Comparison of ENCODE assay signal across 8 mouse cellular contexts in genomic region chr11:98051611-98052128, GRCm38 (mm10). TPM values are rescaled to one million over a fixed set of nuclear protein-coding genes. Genes with fewer than 3 reads are reported as not detected.
DNase-seq lines count a peak whose midpoint lies in the region; ATAC-seq and TF ChIP-seq lines count a peak whose summit lies in the region.
"Had no signal": no experiment of that assay in that cellular context is flagged by ENCODE, and none has a peak within 500 bp of the region (broad histone marks: within the 10 kb centered on the region; RNA-seq: fewer than 3 reads in every experiment).

No protein-coding gene starts in this region.

- H3K36me3 ChIP-seq in lung, postnatal 0 days (ENCODE audit: insufficient read depth, low read length) = no peaks in the 10 kb centered on the region
- H3K36me3 ChIP-seq in forebrain, embryonic 11.5 days (ENCODE audit: control insufficient read depth, insufficient read depth, low read length) = no peaks in the 10 kb centered on the region
- no peaks in the 10 kb centered on the region for H3K36me3 ChIP-seq in limb, embryonic 15.5 days
- no peaks in the 10 kb centered on the region for H3K36me3 ChIP-seq in stomach, embryonic 15.5 days

- H3K27me3 ChIP-seq in lung, postnatal 0 days (replicated peaks; ENCODE audit: insufficient read depth, low read length) = peaks cover 35% of the 10 kb centered on the region
- peaks cover 45% of the 10 kb centered on the region for H3K27me3 ChIP-seq in forebrain, embryonic 11.5 days (ENCODE audit: control insufficient read depth, insufficient read depth, low read length)
- H3K27me3 ChIP-seq in limb, embryonic 15.5 days = peaks cover 59% of the 10 kb centered on the region
- H3K27me3 ChIP-seq in stomach, embryonic 15.5 days (replicated peaks) = peaks cover 55% of the 10 kb centered on the region

- no peak overlapping the region for H3K27ac ChIP-seq in lung, postnatal 0 days (ENCODE audit: low read length)
- no peak overlapping the region for H3K27ac ChIP-seq in forebrain, embryonic 11.5 days (ENCODE audit: low read depth, low read length)
- no peak overlapping the region for H3K27ac ChIP-seq in limb, embryonic 15.5 days
- no peak overlapping the region for H3K27ac ChIP-seq in stomach, embryonic 15.5 days

- H3K4me1 ChIP-seq in lung, postnatal 0 days (ENCODE audit: insufficient read depth, low read depth, low read length) = peaks cover 6% of the 10 kb centered on the region; the same call in 1 of the 2 replicates
- peaks cover 9% of the 10 kb centered on the region; the same call in 1 of the 2 replicates for H3K4me1 ChIP-seq in forebrain, embryonic 11.5 days (replicated peaks; ENCODE audit: control insufficient read depth, insufficient read depth, low read length)
- peaks cover 32% of the 10 kb centered on the region for H3K4me1 ChIP-seq in limb, embryonic 15.5 days
- peaks cover 20% of the 10 kb centered on the region for H3K4me1 ChIP-seq in stomach, embryonic 15.5 days

- no peak for TF ChIP-seq EP300 in lung, postnatal 0 days (IDR thresholded peaks at IDR 0.05)

- H3K4me2 ChIP-seq in lung, postnatal 0 days (replicated peaks; ENCODE audit: low read depth, low read length) = peak overlapping the region; percentile 59
- H3K4me2 ChIP-seq in forebrain, embryonic 11.5 days (ENCODE audit: low read depth, low read length, severe bottlenecking) = no peak overlapping the region
- H3K4me2 ChIP-seq in limb, embryonic 15.5 days = peak overlapping the region; percentile 81
- peak overlapping the region; percentile 77 for H3K4me2 ChIP-seq in stomach, embryonic 15.5 days

- H3K9me3 ChIP-seq in lung, postnatal 0 days (ENCODE audit: low read length) = no peaks in the 10 kb centered on the region
- H3K9me3 ChIP-seq in forebrain, embryonic 11.5 days (ENCODE audit: control insufficient read depth, low read length) = no peaks in the 10 kb centered on the region
- H3K9me3 ChIP-seq in limb, embryonic 15.5 days = no peaks in the 10 kb centered on the region
- H3K9me3 ChIP-seq in stomach, embryonic 15.5 days = no peaks in the 10 kb centered on the region

- TF ChIP-seq CTCF in lung, postnatal 0 days (IDR thresholded peaks at IDR 0.05) = no peak

- ATAC-seq in lung, postnatal 0 days = no peak
- ATAC-seq in forebrain, embryonic 11.5 days (replicated peaks; ENCODE audit: low FRiP score) = 0 out of 2 replicates have a peak, but pooled peaks have one; percentile 21
- ATAC-seq in limb, embryonic 15.5 days (ENCODE audit: insufficient number of reproducible peaks, low FRiP score, low TSS enrichment, low read depth) = no peak
- no peak for ATAC-seq in stomach, embryonic 15.5 days (ENCODE audit: insufficient read depth, low FRiP score, low read depth)

- 4% methylated on average over 12 of the region's 12 CpGs for WGBS in lung, postnatal 0 days
- 7% methylated on average over 12 of the region's 12 CpGs for WGBS in forebrain, embryonic 11.5 days
- WGBS in limb, embryonic 15.5 days = 7% methylated on average over 12 of the region's 12 CpGs
- 7% methylated on average over 12 of the region's 12 CpGs for WGBS in stomach, embryonic 15.5 days

- DNase-seq in lung, postnatal 0 days (ENCODE audit: low spot score) = no peak
- no peak for DNase-seq in lung, postnatal 4 days
- DNase-seq in forebrain, embryonic 11.5 days (ENCODE audit: low spot score) = no peak
- DNase-seq in urinary bladder, postnatal 25 days (ENCODE audit: low spot score) = no peak
- DNase-seq in spleen, adult 18-20 months = no peak
- DNase-seq: left cerebral cortex, postnatal 4 days had no signal

- no peak overlapping the region for H3K9ac ChIP-seq in lung, postnatal 0 days (replicated peaks; ENCODE audit: low read depth)
- no peak overlapping the region for H3K9ac ChIP-seq in forebrain, embryonic 11.5 days (ENCODE audit: low read length)
- H3K9ac ChIP-seq in limb, embryonic 15.5 days = no peak overlapping the region
- no peak overlapping the region for H3K9ac ChIP-seq in stomach, embryonic 15.5 days

- peak overlapping the region; percentile 34 for H3K4me3 ChIP-seq in lung, postnatal 0 days (ENCODE audit: low read depth, low read length)
- peak overlapping the region; percentile 41 for H3K4me3 ChIP-seq in forebrain, embryonic 11.5 days (ENCODE audit: low read depth, low read length)
- peak overlapping the region; percentile 48 for H3K4me3 ChIP-seq in limb, embryonic 15.5 days
- H3K4me3 ChIP-seq in stomach, embryonic 15.5 days (replicated peaks) = peak overlapping the region; percentile 42

RNA-seq across cellular contexts. Expression of gene Stac2, which starts 1.6 kb away (rescaled TPM):
- 0.10 and 0.11 TPM in 2 replicates for polyA plus RNA-seq in lung, postnatal 0 days (2015; fragmentation: Nextera tagmentation; extraction: Ambion mirVana)
- polyA plus RNA-seq in forebrain, embryonic 11.5 days (2014; fragmentation: Nextera tagmentation; extraction: Ambion mirVana) = 0.81 and 0.86 TPM in 2 replicates
- polyA plus RNA-seq in limb, embryonic 15.5 days (2015; fragmentation: Nextera tagmentation; extraction: Ambion mirVana) = 0.68 TPM in 2 replicates
- polyA plus RNA-seq in stomach, embryonic 15.5 days (2015; fragmentation: Nextera tagmentation; extraction: Ambion mirVana) = 0.21 and 0.41 TPM in 2 replicates

RNA-seq across cellular contexts. Expression of gene Rpl19, which starts 25.2 kb away (rescaled TPM):
- polyA plus RNA-seq in lung, postnatal 0 days (2015; fragmentation: Nextera tagmentation; extraction: Ambion mirVana) = 750 and 817 TPM in 2 replicates
- 897 and 919 TPM in 2 replicates for polyA plus RNA-seq in forebrain, embryonic 11.5 days (2014; fragmentation: Nextera tagmentation; extraction: Ambion mirVana)
- 1,005 and 1,062 TPM in 2 replicates for polyA plus RNA-seq in limb, embryonic 15.5 days (2015; fragmentation: Nextera tagmentation; extraction: Ambion mirVana)
- 855 and 1,061 TPM in 2 replicates for polyA plus RNA-seq in stomach, embryonic 15.5 days (2015; fragmentation: Nextera tagmentation; extraction: Ambion mirVana)

RNA-seq across cellular contexts. Expression of gene Cacnb1, which starts 28.8 kb away (rescaled TPM):
- 3.5 and 4.0 TPM in 2 replicates for polyA plus RNA-seq in lung, postnatal 0 days (2015; fragmentation: Nextera tagmentation; extraction: Ambion mirVana)
- 9.6 and 11.1 TPM in 2 replicates for polyA plus RNA-seq in forebrain, embryonic 11.5 days (2014; fragmentation: Nextera tagmentation; extraction: Ambion mirVana)
- polyA plus RNA-seq in limb, embryonic 15.5 days (2015; fragmentation: Nextera tagmentation; extraction: Ambion mirVana) = 19.6 and 31.1 TPM in 2 replicates
- polyA plus RNA-seq in stomach, embryonic 15.5 days (2015; fragmentation: Nextera tagmentation; extraction: Ambion mirVana) = 7.3 and 9.5 TPM in 2 replicates

RNA-seq across cellular contexts. Expression of gene Arl5c, which starts 55.7 kb away (rescaled TPM):
- polyA plus RNA-seq in lung, postnatal 0 days (2015; fragmentation: Nextera tagmentation; extraction: Ambion mirVana) = 4.6 and 6.5 TPM in 2 replicates
- polyA plus RNA-seq in forebrain, embryonic 11.5 days (2014; fragmentation: Nextera tagmentation; extraction: Ambion mirVana) = 10.4 and 12.3 TPM in 2 replicates
- polyA plus RNA-seq in limb, embryonic 15.5 days (2015; fragmentation: Nextera tagmentation; extraction: Ambion mirVana) = 13.8 and 16.4 TPM in 2 replicates
- polyA plus RNA-seq in stomach, embryonic 15.5 days (2015; fragmentation: Nextera tagmentation; extraction: Ambion mirVana) = 8.2 and 13.4 TPM in 2 replicates
